Mouse (Mus musculus) ES-E14 (cell line): Measurements from ENCODE around the gene Epp13. TPM values are rescaled to one million over a fixed set of nuclear protein-coding genes. Genes with fewer than 3 reads are reported as not detected.
"Not testable (repeated sequence)": the region's sequence is repeated elsewhere in the genome, so short reads cannot be mapped to it uniquely, and the experiment has no call there.

ENCODE experiments used
- DNase-seq: peaks from one replicate; pipeline ENCODE4 v3.0.0-alpha.2; 2013; ENCODE audit warnings: low read depth, low spot score
- H3K27ac ChIP-seq: 2 replicates; pipeline ENCODE4 v1.5.1; 2012; ENCODE audit warnings: low read depth, mild to moderate bottlenecking, low read length, moderate library complexity, mixed read lengths; ENCODE audit not compliant: poor library complexity, insufficient read depth, severe bottlenecking
- H3K36me3 ChIP-seq: 2 replicates; pipeline ENCODE4 v1.6.1; 2012; ENCODE audit warnings: mild to moderate bottlenecking, low read length, moderate library complexity, mixed read lengths; ENCODE audit not compliant: control insufficient read depth, poor library complexity, insufficient read depth, severe bottlenecking
- H3K4me1 ChIP-seq, 2 experiments: fragments of 150-350 bp in 1 of 2; sonication (generic) in 1 of 2; 2 replicates each; pipeline ENCODE4 v1.6.1; 2012; ENCODE audit warnings: low read length in 2 of 2, mild to moderate bottlenecking in 1 of 2, mixed read lengths in 1 of 2; ENCODE audit not compliant: control insufficient read depth in 2 of 2, insufficient read depth in 2 of 2, poor library complexity in 1 of 2
- H3K4me3 ChIP-seq, 2 experiments: fragments of 150-350 bp in 1 of 2; sonication (generic) in 1 of 2; 2 replicates each; pipeline ENCODE4 v1.5.1; 2012; ENCODE audit warnings: low read length in 2 of 2, low read depth in 1 of 2, mild to moderate bottlenecking in 1 of 2, mixed read lengths in 1 of 2; ENCODE audit not compliant: insufficient read depth in 1 of 2, poor library complexity in 1 of 2, severe bottlenecking in 1 of 2
- H3K9ac ChIP-seq: 2 replicates; pipeline ENCODE4 v1.6.1; 2012; ENCODE audit warnings: low read depth, mild to moderate bottlenecking, low read length, mixed read lengths; ENCODE audit not compliant: poor library complexity, insufficient read depth, severe bottlenecking
- H3K9me3 ChIP-seq: fragments of 150-350 bp; sonication (generic); 2 replicates; pipeline ENCODE4 v1.6.1; 2012; ENCODE audit warnings: low read depth, mild to moderate bottlenecking, low read length; ENCODE audit not compliant: control insufficient read depth, insufficient read depth
- CHD2 ChIP-seq: IDR thresholded peaks from 2 replicates; pipeline ENCODE4 v1.6.1; 2014; ENCODE audit warnings: mild to moderate bottlenecking, low read depth, low read length, inconsistent platforms
- HCFC1 ChIP-seq: IDR thresholded peaks from 2 replicates; pipeline ENCODE4 v1.6.1; 2012; ENCODE audit warnings: low read length, inconsistent platforms, borderline replicate concordance; ENCODE audit not compliant: insufficient read depth
- MAFK ChIP-seq: IDR thresholded peaks from 2 replicates; pipeline ENCODE4 v1.6.1; 2014; ENCODE audit warnings: mild to moderate bottlenecking, low read depth, low read length, inconsistent platforms; ENCODE audit not compliant: insufficient read depth
- ZC3H11A ChIP-seq: IDR thresholded peaks from 2 replicates; pipeline ENCODE4 v1.6.1; 2012; ENCODE audit warnings: low read depth, mild to moderate bottlenecking, inconsistent platforms, low read length, borderline replicate concordance
- ZNF384 ChIP-seq: IDR thresholded peaks from 2 replicates; pipeline ENCODE4 v1.6.1; 2012; ENCODE audit warnings: low read depth, low read length, inconsistent platforms
- in situ Hi-C, 2 experiments: fragments of 600-800 bp; cut with MboI; formaldehyde crosslinking; loops; one replicate each; pipeline ENCODE4 v1.15.1; 2025; ENCODE audit warnings: low sequenced_read_pairs in 2 of 2, inconsistent platforms in 1 of 2; ENCODE audit not compliant: unreplicated experiment in 2 of 2
- total RNA-seq: library from RNA; depleted of rRNA; stranded (reverse); fragments of 300-350 nt; gene quantifications from 2 replicates; pipeline ENCODE4 v1.2.3, GENCODE M21; 2012

Epp13 gene
- total RNA-seq, 1 experiment, result 12.4 TPM

GRCm38 (mm10) chr7:6254451-6254850 lies 1.9 kb downstream of the Epp13 start:
- Histone ChIP-seq H3K36me3 (no peaks in the 10 kb centered on the region; the same call in 1 of the 2 replicates), H3K9ac (no peak overlapping the region), H3K9me3 (no peaks in the 10 kb centered on the region), H3K27ac (no peak overlapping the region), H3K4me1 (peaks cover 2 to 4% of the 10 kb centered on the region in 2 experiments; a peak in 1 of 4 replicates), H3K4me3 (no peak overlapping the region)
- no peak for TF ChIP-seq HCFC1
- TF ChIP-seq CHD2, result no peak
- no peak for TF ChIP-seq ZNF384
- TF ChIP-seq ZC3H11A, result no peak
- no peak for TF ChIP-seq MAFK
- no peak for DNase-seq
- in situ Hi-C loops, result no loop called here

GRCm38 (mm10) chr7:6257386-6257785 lies 4.9 kb downstream of the Epp13 start:
- Histone ChIP-seq H3K4me3 (no peak overlapping the region), H3K9me3 (no peaks in the 10 kb centered on the region), H3K36me3 (no peaks in the 10 kb centered on the region; the same call in 1 of the 2 replicates), H3K4me1 (peaks cover 6% of the 10 kb centered on the region in 2 experiments; a peak in 2 of 4 replicates), H3K27ac (peak overlapping the region; percentile 91), H3K9ac (no peak overlapping the region)
- no peak for DNase-seq
- in situ Hi-C loops, result no loop called here
- TF ChIP-seq ZC3H11A (no peak), MAFK (no peak), CHD2 (no peak), HCFC1 (no peak), ZNF384 (no peak)

GRCm38 (mm10) chr7:6258232-6259220 lies 6.0 kb downstream of the Epp13 start:
- H3K4me1 ChIP-seq, result peaks cover 6% of the 10 kb centered on the region in 2 experiments; a peak in 2 of 4 replicates
- in situ Hi-C loops, result no loop called here
- TF ChIP-seq ZNF384 (peak; percentile 98), CHD2 (peak; percentile 71), ZC3H11A (no peak)
- peak overlapping the region; percentile 98 for H3K27ac ChIP-seq
- DNase-seq, result peak; percentile 95
- peak overlapping the region; percentile 62; the same call in 1 of the 2 replicates for H3K9ac ChIP-seq
- no peaks in the 10 kb centered on the region for H3K9me3 ChIP-seq
- peak overlapping the region; percentile 27 to 51 for H3K4me3 ChIP-seq
- H3K36me3 ChIP-seq, result no peaks in the 10 kb centered on the region

- H3K36me3 ChIP-seq, DNase-seq, H3K4me1 ChIP-seq, H3K9ac ChIP-seq, H3K9me3 ChIP-seq, in situ Hi-C loops: not testable (repeated sequence)
- H3K27ac ChIP-seq, result peak overlapping the region; percentile 98; the same call in 1 of the 2 replicates
- H3K4me3 ChIP-seq, result peak overlapping the region in 1 of 2 experiments; percentile 51; a peak in 2 of 4 replicates
Observed at GRCm38 (mm10) chr7:6260004-6260403, 7.5 kb downstream of the Epp13 start.
